Mouse (Mus musculus) cerebellum, postnatal 25 days (tissue): ENCODE measurements around the gene F11.

Experiments
- DNase-seq, 2 experiments: peaks; one replicate each; pipeline ENCODE4 v3.0.0; 2021; ENCODE audit warnings: mixed read lengths in 2 of 2

The F11 gene

DNA sequence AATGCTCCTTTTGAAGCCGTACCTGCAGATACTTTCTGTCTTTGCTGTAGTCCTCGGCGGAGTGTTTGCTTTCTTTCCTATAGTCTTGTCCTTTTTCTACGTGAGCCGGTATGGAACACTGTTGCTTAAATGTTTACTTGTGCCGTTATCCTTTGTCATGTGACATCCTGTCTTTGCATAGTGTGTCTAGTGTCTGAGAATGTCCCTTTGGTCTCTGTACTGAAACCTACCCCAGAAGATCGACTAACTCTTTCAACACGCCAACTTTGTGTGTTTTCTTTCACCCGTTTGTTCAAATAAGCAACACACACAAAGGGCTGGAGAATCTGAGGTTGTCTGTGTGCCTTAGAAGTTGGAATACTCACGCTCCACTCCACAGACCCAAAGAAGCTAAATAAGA is at the start of gene F11:
Gene F11 (minus strand): TSS at position 112 of the 400 bp plus-strand sequence.
- no peak for DNase-seq

DNA sequence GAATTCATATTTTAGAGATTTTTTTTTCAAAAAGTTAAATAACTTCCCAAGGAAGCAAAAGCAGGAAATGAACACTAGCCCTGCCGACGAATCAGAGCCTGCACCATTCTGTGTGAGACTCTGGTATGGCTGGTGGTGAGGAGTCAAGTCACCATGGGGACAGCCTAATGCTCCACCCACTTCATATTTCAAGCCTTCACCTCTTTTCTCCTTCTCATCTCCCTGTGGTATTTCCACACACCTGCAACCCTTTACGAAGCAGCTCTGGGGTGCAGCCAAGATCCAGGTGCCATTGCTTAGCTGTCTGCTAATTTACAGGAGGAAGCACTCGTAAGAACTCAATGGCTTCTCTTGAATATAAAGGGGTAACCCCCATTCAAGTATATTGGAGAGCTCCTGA is 49.1 kb upstream of the F11 start:
- no peak for DNase-seq

DNA sequence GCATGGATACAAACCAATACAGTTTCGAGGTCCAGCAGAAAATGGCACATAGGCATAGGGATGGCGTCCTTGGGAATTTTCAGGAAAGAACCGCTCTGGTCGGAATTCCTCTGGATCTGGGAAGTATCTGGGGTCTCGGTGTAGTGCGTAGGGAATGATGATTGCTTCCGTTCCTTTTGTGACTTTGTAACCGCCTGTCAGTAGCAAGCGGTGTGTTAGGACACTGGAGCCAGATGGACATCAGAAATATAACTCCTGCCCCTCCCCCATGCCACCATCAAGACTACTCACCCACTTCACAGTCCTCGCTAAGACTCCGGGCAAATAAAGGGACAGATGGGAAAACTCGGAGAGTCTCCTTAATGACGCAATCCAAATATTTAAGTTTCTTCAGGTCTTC is 46.5 kb upstream of the F11 start, which contains the start of gene Gm45753:
Gene Gm45753 (minus strand): TSS at position 101 of the 400 bp plus-strand sequence.
- DNase-seq: no peak

DNA sequence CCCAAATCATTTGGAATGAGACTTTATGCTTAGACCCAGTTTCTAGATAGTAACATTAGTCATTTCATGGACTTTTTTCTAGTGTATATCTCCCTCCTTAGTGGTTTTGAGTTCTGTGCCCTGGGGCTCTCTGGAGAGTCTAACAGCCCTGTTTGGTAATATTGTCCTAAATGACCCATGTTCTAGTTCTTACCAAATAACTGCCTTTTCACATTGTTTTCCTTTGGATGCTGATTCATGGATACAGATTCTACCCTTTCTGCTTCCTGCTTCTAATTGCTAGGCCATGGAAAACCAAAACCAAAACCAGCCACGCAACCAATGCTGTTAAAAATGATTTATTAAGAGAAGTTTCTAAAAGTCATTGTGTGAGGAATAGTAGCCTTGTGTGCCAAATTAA is 43.6 kb upstream of the F11 start:
- no peak for DNase-seq

DNA sequence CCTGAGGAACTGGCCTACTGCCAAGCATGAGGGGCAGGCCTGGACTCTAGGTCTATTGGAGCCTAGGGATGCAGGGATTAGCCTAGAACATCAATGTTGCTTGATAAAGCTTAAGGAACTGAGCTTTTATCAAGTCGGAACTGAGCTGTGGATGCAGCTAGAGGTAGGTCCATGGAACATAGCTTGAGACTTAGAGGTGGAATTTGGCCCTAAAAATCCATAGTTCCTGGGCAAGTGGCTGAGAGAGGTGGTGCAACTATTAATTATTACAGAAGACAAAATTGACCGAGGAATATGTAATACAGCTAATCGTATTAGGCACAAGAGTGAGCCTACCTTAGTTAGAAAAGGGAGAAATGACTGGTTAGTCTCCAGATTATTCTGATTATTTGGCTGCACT is 42.5 kb upstream of the F11 start:
- DNase-seq: no peak

DNA sequence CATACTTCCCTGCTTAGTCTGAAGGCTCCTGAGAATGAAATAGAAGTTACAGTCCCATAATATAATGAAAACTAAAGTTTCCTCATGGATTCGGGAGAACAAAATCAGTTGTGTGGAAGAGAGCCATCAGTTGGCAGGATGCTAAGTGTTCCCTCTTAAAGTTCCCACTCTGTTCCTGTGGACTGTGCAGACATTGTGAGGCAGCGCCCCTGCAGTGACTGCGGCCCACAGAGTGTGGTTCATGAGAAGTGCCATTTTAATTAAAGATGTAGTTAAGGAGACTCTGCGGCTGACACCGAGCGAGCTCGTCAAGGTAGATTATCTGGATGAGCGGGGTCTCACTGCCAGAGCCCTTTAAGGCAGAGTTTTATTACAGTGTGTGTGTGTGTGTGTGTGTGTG is 40.6 kb upstream of the F11 start:
- no peak for DNase-seq

DNA sequence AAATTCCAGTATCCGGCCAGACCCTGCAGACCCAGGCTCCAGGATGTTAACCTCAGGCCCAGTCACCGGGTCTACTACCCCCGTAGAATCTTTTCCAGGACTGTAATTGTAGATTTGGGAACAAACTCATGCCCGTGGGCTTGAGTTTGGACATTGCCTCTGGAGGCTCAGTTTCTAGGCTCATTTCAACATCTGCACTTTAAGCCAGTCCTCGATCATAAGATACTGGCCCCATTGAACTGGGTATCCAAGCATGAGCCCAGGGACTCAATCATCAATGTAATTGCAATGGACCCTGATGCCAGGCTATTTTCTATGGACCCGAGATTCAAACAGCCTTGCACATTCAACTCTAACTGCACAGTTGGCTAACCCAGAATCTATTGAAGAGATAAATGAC is 33.4 kb upstream of the F11 start:
- no peak for DNase-seq

DNA sequence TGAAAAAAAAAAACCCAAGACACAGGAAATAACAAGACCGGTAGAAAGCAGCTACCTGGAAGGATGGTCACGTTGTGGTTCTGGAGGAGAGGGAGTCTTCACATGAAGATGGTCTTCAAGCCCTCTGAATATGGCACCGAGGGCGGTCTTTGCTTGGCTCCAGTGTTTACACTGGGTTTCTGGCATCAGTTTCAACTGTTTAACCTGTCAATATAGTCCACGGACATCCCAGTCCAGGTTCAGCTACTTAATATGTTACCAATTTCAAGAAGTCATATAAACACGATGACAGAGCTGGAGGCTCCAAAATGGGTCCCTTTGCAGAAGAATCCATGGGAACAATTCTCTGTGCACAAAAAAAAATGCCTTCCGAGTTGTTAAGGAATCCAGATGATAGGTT is 32.9 kb upstream of the F11 start, which contains the start of gene Klkb1:
Gene Klkb1 (minus strand): TSS at position 173 of the 400 bp plus-strand sequence.
- no peak for DNase-seq

DNA sequence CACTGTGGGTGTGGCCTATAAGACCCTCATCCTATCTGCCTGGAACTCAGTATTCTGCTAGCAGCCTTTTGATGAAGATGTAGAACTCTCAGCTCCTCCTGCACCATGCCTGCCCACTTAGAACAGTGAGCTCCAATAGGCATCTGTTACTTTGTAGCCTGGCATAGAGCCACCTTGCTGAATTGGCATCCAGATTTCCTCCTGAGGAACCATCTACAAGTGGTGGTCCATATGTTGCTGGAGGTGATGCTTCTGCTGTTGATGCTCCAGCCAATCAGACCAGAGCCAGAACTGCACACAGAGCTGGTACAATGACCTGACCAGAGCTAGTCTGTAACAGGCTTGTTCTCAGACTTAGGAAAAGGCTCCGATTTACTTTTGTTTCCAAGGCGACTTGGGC is 30.0 kb upstream of the F11 start:
- DNase-seq: peak; percentile 51 to 67

DNA sequence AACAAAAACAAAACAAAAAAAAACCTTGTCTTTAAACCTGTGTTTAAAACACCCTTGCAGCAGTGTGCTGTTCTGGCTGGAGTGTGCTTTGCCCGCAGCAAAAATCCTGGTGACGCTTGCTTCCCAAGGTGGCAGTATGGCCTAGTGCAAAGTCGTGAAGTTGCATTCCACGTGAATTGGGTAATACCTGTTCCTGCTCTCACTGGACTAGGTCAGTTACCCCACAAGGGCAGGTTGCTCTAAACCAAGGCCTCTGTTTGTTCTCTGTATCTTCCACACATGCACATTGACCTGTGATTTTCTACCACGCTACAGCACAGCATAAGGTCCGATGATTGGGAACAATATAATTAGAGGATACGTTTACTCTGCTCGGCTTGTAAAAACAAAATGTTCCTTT is 19.8 kb upstream of the F11 start:
- DNase-seq: no peak

DNA sequence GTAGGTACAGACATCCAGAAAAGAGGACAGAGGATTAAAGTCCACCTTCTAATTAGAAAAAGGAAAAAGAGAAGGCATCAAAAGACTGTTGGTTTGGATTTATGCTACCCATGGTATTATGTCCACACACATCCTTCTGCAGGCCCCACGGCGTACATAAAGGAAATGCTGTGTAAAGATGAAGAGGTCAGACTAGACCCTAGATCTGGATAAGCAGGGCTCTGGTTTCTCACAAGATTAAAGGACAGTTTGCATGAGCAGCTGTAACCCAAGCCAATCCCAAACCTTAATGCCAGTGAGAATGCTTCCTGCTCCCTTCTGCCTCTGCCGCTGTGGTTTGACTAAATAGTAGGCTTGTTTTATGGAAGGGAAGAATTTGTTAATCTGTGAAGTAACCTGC is 15.6 kb upstream of the F11 start:
- no peak for DNase-seq

DNA sequence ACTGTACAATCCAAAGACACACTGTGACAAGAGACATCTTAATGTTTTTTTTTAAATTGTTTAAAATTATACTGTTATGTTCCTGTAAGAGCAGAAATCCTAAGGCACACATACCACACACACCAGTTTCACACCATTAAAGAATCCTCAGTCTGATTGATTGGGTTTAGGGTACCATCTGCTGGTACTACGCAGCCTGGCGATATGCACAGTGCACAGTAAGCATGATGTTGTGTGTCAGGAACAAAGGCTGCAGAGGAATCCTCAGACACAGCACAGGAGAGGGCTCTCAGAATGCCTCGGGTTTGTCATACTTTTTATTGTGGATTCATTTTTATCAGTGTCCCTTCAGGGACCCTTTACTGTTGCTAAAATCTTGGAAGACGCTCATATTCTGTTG is 12.5 kb upstream of the F11 start:
- no peak for DNase-seq

DNA sequence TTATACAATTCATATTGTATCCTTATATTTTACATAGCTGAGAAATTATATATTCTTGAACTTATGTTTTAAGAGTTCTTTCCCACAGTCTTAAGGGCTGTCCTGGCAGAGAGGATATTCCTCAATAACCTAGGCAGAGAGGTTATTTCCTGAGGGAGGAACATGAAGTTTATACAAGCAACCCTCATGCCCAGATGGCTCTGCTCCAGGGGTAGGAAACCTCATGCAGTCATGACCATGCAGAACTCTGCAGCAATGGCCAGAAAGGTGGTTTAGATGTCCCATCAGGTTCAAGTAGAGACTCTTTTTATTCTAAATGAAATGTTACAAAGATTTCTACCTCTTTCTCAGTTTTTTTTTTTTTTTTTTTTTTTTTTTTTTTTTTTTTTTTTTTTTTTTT is 7.2 kb upstream of the F11 start:
- peak in 1 of 2 experiments; percentile 4 for DNase-seq

DNA sequence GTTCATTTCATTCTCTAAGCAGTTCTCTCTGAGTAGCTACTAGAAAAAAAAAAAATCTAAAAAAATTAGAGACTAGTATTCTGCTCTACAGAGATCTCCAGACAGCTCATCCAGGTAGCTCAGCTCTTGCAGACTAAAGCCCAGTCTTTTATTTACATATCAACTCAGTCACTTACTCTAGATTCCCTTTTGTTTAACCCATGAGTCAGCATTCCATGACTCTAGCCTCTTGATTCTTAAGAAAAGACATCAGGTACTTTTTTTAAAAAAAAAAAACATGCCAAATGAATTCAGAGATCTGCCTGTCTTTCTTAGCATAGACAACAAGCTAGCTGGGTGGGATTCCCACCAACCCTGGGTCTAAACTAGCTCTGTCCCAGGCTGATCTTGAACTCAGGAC is 6.7 kb upstream of the F11 start:
- no peak for DNase-seq

DNA sequence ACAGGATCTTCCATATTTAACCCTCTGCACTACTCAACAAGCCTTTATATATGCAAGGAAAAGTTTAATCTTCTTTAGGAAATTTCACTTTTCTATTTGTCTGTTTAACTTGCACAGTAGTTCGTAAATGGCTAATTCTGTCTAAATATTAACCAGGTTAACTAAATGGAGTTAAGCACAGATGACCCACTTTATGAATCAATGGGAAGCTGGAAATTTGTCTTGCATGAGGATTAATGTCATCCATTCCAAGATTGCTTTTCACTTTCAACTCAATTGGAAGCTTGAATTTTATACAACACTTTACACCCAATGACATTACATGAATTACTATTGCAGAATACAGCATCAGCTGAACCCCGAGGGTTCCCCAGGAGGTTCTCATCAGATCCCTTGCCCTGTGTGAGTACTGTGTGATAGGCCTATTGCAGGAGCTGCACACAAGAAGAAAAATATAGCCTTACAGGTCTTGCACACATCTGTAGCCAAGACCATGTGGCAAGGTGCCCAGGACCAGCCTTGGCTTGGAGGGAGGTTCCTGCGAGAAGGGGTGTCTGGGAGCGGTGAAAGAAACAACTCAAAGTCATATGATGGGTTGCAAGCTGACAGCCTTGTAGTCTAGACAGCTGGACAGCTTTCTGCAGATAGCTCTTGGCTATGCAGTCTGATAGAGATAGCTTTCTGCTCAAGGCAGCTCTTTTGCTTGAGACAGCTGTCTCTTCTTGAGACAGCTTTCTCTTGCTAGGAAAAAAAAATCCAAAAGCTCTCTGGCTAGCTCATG is 6.0 kb upstream of the F11 start:
- peak in 1 of 2 experiments; percentile 4 for DNase-seq

DNA sequence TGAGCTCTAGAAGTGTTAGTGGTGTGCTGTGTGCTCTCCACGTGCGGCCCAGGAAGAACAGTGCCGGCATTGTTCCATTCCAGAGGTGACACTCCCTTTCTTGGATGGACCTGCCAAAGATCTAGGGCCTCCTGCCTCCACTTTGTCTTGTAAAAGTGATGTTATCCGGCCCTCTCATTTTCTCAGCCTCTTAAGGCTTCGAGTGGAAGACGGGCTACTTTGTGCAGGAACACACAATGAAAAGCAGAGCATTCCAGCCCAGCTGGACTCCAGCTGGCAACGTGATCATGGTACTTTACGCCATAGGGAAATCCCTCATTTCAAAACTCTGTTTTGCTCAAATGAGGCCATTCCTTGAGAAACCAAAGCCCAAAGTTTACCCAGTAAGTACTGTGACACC is 5.2 kb upstream of the F11 start:
- no peak for DNase-seq

DNA sequence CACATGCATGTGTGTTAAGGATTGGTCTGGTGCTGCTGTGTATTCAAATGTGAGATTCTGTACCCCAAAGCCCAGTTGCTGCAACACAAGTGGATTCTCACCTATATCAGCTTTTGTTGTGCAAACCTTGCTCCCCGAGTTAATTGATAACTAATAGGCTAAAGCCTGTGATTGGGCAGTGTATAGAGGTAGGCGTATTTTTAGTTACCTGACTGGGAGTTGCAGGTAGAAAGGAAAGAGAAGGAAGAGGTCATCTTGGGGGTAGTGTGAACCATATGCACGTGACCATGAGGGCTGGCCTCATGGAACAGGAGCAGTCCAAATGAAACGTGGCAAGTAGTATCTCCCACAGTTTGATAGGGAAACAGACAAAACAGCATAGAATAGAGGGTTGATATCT is 3.1 kb upstream of the F11 start:
- DNase-seq: no peak

DNA sequence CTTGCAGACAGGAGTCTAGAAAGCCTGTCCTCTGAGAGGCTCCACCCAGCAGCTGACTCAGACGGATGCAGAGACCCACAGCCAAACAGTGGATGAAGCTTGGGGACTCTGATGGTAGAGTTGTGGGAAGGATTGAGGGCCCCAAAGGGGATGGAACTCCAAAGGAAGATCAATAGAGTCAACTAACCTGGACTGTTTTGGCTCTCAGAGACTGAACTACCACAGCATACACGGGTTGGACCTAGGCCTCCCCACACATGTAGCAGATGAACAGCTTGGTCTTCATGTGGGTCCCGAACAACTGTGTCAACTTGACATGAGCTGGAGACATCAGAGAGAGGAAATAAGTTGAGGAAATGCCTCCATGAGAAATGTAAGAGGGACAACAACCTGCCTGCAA is 1.0 kb upstream of the F11 start:
- DNase-seq: no peak

DNA sequence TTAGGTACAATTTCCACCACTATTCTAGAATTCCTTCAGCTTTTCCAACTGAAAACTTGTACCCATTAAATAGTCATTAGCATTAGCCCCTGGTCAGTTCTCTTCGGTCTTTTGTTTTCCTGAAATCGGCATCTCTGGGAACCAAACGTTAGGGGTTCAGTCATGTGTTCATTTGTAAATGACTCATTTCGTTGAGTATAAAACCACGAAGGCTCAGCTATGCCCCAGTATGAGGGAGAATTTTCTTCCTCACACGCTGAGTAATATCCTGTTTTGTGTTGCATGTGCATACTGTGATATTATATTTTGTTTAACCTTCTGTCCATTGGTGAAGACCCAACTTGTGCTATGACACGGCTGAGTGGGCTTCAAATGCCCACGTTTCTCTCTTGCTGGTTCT is 3.4 kb downstream of the F11 start:
- no peak for DNase-seq

DNA sequence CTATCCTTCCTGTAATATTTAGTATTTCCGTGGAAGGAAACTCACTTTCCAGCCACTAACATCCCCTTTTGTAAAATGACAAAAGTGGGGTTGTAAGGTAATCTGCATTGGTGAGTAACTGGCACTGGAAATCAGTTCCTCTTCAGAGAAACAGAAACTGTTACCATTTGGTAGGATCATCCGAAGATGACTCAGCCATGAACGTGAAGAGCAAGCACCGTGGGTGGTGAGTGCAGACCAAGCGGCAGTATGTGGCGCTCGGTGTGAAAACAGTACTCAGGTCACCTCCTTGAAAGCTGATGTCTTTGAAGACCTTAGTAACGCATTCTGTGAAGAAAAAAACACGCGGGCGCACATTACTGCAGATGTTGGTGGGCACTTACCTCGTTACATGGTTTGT is 6.8 kb downstream of the F11 start:
- no peak for DNase-seq

DNA sequence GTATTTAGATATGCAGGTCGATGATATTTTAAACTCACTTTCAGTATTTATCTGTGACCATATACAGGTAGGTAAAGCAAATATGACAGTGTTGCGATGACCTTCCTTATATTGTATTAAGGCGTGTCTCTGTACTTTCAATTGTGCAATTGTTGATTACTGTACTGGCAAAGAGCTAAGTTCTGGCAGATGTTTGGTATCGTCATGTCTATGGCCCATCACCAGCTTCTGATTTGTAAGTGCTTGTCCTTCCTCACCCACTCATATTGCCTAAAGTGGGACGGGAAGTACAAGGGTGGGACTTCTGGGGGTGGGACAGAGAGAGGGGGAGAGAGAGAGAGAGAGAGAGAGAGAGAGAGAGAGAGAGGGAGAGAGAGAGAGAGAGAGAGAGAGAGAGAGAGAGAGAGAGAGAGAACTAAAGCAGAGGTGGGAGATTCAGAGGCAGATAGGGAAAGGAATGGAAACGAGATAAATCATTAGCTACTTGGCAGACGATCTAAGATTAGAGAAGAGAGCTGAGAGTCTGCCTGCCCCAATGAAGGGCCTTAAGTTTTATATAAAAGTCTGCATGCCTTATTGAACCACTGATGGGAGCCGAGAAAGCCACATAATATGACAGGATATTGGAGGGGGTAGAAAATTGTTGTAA is 7.5 kb downstream of the F11 start:
- DNase-seq: no peak

DNA sequence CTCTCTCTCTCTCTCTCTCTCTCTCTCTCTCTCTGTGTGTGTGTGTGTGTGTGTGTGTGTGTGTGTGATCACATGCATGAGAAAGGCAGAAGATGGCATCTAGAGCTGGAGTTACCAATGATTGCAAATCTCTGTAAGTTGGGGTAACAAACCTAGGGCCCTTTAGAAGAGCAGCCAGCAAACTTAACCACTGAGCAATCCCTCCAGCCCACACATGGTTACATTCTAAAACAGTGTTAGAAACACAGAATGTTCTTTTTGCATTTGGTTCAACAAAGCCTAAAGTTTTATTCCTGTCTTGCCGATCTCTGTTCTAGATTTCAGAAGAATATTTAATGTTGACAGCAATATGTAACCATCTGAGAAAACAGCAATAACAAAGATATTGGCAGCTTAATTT is 8.2 kb downstream of the F11 start:
- no peak for DNase-seq

DNA sequence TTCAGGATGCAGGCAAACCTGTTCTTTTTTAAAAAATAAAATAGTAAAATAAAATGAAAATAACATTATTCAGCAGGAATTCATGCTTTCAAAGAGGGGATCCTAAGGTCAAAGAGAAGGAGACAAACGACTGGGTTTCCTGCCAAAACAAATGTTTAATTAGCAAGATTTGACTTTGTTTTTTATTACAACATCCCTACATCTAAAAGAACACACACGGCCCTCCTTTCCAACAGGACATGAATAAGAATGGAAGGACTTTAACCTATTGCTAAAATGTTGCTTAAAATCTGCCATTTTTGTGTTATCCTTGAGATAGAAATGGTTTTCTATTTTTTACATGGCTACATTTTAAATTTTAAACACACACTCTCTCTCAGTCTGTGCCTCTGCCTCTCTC is 8.7 kb downstream of the F11 start:
- no peak for DNase-seq

DNA sequence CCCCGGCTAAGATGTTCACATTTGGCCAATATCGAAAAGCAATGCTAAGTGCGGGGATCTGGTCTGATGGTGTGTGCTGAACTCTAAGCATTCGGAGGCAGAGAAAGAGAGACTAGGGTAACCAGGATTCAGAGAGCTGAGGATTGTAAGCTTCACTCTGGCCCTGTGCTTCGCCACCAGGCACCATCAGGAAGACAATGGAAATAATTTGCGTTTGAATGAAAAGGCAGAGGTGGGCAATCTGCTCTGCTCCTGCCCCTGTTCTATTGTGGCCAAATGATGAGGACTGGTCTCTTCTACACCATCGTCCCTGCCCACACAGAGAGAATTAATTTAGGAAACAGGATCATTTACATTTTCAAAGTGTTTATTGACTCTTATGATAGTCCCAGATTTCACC is 15.5 kb downstream of the F11 start:
- DNase-seq: no peak

DNA sequence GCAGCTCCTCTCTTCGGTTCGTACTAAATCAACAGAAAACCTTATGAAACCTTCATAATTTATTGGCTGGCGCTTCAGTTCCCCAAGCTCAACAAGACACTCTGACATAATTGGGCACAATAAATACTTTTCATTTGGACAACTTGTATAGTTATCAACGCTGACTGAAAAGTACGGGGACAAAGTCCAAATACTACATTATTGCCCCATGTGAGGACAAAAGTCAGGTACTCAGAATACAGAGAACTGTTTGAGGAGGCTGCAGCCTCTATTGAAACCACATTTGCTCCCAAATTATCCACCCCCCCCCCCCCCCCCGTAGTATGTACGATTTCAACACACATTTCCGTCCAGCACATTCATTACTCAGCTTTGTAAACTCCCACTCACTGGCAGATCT is 22.5 kb downstream of the F11 start:
- DNase-seq: no peak
